Mouse (Mus musculus) embryo, embryonic 10 days (tissue): ENCODE measurements around the gene Six3.

Source experiments
- DNase-seq: peaks from one replicate; pipeline ENCODE4 v3.0.0-alpha.2; 2015; ENCODE audit warnings: low spot score

Gene Six3

GRCm38 (mm10) chr17:85612526-85613265, 712 bp upstream of the Six3 start:
- no peak for DNase-seq

DNA sequence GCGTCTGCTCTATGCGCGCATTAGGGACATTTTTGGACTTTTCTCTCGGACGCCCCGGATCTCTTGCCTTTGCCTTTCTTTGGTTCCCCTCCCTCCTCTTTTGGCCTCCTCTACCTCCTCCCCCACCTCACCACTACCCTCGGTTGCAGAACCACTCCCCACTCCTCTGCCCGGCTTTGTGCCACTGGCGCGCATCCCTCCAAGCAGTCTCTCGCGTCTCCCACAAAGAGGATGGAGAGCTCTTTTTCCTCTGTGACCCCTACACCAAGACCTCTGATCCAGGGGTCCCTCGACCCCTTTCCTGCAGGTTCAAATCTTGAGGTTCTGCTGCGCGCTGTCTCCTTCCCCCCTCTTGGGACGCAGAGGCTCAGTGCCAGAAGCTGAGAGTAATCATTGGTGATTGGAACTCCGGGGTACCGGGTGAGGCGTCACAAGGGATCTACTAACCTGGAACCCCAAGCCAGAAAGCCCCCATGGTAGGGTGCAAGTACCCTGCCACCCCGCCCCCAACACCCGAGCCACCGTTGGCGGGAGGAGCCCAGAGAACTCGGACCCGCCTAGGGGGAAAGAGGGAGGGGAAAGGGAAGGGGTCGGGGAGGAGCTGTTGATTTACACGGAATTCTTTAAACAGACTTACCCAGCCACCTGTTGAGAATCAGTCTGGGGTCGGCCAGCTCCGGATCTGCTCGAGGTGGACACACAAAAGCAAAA, 758 bp downstream of the Six3 start:
- DNase-seq: no peak

DNA sequence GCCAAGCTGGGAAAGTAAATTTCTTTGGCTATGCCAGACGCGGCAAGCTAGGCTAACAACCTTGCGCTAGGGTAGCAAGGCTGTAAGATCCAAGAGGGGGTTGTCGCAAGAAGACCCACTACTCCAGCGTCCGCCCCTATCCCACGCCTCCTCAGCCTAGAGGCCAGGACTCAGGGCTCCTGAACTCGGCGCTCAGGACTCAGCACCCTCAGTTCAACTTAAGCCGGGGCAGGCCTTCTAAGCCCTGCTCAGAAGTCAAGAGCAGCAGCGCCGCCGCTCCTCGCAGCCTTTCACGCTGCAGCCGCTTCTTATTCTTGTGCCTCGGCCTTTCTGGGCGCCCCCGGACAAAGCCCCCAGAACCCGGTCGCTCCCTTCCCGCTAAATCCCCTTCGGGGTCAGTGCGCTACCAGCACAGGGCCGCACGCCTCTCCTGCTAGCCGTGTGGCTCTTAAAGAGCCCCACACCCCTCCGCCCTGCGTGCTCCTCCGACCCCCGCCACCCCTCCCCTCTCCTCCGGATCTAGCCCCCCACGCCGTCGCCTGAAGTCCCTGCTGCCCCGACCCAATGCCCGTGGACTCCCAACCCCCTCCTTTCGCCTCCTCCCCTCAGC, 1.4 kb downstream of the Six3 start:
- DNase-seq: peak; percentile 53

GRCm38 (mm10) chr17:85615586-85615985, 2.2 kb downstream of the Six3 start:
- no peak for DNase-seq

DNA sequence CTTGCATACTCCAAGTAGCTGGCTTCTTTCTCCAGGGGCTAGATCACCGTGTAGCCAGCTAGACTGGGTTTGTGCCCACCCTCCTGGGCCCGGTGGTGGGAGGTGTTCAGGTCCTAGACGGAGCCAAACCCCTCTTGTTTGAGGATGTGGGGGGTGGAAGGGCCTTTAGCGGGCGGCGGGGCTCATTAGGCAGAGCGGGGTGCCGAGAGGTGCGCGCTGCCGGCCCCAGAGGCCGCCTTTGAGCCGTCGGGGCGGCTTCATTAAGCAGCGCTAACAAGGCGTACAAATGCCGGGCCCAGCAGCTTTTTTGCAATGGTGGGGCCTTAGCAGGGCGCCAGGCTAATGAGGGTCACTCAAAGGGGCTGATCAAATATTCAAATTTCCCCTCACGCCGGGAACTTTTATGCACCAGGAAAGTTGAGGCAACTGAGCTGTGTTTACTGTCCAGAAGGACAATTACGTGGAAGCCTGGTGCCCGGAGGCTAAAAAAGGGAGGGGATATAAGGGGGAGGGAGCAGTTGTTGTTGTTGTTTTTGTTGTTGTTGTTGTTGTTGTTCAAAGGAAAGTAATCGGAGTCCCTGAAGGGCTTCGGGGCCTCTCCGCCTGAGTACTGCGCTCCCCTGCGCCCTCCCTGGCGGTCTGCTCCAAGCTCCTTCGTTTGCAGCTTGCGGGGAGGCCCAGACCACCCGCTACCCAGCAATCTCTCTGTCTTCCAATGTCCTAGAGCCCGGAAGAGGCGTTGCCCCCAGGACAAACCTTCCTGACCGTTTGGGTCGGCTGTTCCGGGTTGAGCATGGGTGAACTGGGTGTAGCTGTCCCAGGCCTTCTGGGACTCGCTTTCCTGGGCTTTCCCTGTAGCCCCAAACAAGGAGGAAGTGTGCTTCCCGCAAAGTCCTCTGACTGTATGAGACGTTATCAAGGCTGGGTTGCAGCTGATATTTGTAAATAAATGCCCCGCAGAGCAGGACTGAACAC, 3.4 kb downstream of the Six3 start:
- peak; percentile 50 for DNase-seq

GRCm38 (mm10) chr17:85617566-85618358, 4.4 kb downstream of the Six3 start:
- peak; percentile 84 for DNase-seq

DNA sequence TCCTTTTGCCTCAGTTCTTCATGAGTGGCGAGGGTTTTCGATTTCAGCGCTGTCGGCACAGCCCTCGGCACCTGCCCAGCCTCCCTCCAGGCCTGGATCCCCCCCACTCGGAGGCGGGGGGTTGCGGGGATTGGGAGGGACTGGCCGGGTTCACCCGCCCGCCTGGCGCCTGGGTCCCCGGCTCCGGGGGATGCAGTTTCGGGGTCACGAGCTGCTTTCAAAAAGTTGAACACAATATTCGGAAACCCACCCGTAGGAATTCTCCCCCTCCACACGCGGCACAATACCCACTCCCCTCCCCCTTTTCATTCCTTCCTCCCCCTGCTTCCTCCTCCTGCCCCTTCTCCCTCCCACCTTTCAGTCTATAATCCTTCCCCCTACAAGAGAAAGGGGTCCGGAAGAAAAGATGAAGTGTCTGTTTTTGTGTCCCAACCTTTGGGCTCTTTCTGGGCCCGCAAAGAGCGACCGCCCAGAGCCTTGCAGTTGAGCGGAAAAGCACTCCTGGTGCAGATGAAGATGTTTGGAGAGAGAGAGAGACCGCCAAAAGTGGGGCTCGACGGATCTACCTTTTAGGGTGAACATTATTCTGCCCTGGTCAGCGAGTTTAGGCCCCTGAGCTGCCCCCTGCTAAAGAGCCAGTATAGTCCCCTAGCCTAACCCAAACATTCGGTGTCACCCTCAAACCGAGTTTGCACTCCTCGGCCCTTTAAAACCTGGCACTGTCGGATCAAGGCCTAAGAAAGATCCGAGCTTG, 5.1 kb downstream of the Six3 start:
- DNase-seq: no peak

DNA sequence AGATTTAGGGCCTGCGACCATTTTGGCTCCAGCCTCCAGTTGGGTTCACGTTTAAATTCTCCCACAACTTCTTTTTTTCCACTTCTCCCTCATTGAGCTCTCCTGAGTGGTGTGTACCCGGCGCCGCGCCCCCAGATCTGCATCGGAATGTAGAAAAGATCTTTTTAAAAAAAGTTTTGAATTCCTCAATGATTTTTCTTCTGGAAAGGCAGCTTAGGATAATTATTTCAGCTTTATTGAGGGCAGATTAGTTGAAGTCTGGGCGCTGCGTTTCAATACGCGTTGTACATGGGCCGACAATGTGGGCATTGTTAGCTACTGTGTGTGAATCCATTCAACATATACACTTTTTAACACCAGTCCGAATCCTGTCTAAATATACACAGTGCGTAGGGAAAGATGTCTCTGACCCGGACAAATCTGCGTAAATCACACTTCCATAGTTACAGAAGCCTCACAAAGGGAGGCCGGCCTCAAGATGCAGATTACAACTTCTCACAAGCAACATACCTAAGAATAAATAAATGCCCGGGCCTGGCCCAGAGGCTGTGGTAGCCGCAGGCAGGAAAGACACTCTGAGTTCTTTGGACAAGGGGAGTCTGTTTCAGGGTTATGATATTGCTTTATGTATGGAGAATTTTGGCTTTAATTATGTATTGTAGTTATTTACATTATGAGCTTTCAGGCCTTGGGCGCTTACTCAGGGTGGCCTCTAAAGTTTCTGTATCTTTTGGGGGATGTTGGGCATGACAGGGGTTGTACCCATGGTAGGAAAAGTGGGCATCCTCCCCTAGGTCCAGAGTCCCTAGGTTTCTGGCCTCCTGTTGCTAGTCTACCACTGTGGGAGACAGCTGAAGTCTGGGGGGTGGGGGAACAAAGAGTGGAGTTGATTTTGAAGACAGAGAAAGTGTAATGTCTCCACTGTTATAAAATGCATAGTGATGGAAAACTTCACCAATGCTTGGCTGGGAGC, 6.0 kb downstream of the Six3 start:
- no peak for DNase-seq

GRCm38 (mm10) chr17:85620086-85620481, 6.7 kb downstream of the Six3 start:
- no peak for DNase-seq

- peak; percentile 72 for DNase-seq
Measured at GRCm38 (mm10) chr17:85620680-85621504, 7.5 kb downstream of the Six3 start.

- no peak for DNase-seq
Measured at GRCm38 (mm10) chr17:85621505-85622310, 8.3 kb downstream of the Six3 start.

DNA sequence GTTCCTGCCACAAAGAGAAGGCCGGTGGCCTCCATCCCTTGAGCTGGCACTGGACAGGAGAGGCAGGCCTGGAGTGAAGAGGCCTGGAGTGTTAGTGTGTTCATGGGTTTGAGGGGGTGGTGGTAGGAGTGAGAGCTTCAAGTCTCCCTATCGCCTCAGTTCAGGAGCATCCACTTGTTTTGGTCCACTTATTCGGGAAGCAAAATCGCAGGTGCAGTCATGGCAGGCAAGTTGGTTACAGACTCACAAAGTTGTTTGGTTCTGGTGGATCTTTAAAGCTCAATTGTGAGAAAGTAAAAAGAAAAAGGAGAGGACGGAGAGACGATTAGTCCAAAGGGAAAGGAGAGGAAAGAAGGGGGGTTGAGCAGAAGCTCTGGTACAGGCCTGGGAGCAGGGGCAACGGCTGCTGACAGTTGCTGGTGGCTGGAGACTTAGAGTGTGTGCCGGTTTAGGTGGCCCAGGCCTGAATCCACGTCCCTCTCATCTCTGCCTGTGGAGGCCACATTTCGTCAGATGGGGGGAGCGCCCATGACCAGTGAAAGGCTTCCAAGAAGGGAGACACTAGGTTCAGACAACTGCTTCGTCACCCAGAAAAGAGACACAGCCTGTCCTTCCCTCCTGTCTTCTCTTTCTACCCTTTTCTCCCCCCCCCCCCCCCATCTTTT, 9.2 kb downstream of the Six3 start:
- DNase-seq: no peak

DNA sequence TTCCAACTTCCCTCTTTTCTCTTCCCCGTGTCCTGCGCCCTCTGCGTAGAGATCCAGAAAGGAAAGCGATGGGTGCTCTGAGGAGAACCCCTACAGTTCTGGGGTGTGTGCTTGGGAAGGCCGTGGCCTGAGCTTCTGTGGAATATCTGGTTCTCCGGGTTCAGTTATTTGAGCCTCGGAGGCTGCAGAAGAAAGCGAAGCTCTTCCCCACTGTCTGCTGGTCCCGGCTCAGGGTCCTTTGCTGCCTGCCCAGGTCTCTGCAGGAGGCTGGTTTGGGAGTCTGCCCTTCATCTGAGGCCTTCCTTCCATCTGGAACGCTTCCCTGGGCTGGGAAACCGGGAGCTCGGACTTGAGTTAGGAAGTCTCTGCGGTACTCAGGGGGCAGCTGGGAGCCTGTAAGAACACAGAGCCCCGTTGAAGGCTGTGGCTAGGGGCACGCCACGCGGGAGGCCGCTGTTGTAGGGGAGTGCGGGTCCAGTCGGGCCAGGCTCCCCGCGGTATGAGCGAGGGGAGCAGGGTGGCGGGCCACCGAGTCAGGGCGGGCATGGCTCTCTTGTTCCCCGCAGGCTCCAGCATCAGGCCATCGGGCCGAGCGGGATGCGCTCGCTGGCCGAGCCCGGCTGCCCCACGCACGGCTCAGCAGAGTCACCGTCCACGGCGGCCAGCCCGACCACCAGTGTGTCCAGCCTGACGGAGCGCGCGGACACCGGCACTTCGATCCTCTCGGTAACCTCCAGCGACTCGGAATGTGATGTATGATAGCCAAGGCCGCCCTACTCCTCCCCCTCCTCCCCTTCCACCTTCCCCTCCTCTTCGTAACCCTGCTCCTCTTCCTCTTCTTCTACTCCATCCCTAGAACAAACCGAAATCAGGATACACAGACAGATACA, 10.0 kb downstream of the Six3 start:
- no peak for DNase-seq

- DNase-seq: no peak
Measured at GRCm38 (mm10) chr17:85624051-85624420, 10.6 kb downstream of the Six3 start.

DNA sequence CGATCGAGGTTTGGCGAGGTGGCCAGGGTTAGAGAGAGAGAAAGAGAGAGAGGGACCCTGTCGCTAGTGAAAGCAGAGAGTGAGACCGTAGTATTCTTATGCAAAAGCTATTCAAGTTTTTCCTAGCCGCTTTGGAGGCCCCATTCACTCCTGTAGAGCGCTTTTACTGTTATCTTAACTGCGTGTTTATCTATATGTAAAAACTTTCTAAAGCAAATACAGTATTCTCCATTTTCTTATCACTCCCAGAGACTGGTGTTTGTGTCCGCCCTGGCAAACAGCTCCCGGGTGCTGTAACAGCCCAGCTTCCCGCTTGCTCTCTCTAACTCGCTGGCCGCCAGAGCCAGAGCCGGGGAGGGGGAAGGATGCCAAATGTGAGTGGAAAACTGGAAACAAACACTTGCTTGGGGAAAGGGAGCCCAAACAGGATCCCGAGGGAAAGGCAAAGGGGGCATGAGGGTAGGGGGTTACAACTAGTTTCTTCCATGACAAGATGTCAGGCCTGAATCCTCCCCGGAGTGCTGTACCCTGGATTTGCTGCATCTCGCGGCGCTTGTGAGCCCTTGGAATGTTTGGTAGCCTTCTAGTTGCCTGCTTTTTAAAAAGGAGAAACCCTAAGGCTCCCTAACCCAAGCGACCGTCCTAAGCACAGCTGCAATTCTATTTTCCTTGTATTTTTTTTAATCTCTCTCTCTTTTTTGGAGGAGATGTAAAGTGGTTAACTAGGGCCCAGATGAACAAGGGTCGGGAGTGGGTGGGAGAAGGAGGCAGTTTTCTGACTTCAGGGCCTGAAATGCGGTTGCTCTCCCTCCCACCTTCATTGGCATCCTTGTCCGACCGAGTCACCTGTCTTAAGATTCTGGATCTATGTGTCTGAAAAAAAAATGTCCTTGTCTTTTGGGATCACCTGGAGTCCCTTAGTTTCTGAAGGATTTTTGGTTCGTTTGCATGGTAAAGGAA, 11.9 kb downstream of the Six3 start:
- DNase-seq: no peak
